Mouse (Mus musculus) forebrain, postnatal 0 days (tissue): ENCODE measurements around the gene Mansc1. TPM values are rescaled to one million over a fixed set of nuclear protein-coding genes. Genes with fewer than 3 reads are reported as not detected.

Experiments used
- ATAC-seq: fragments of 200-750 bp; cut with Nextera tagmentation; 2 replicates; pipeline ENCODE4 v1.8.0; 2017; ENCODE audit warnings: mild to moderate bottlenecking, moderate library complexity
- DNase-seq: peaks from one replicate; pipeline ENCODE4 v3.0.0-alpha.2; 2015
- H3K27ac ChIP-seq: fragments of 300-500 bp; sonication (generic); 2 replicates; pipeline ENCODE4 v1.5.1; 2014; ENCODE audit warnings: low read depth, mild to moderate bottlenecking, antibody characterized with exemption, low read length, moderate library complexity, mixed read lengths
- H3K27me3 ChIP-seq: fragments of 300-500 bp; sonication (generic); 2 replicates; pipeline ENCODE4 v1.6.1; 2014; ENCODE audit warnings: mild to moderate bottlenecking, low read length, mixed read lengths; ENCODE audit not compliant: insufficient read depth
- H3K36me3 ChIP-seq: fragments of 300-500 bp; sonication (generic); 2 replicates; pipeline ENCODE4 v1.6.1; 2014; ENCODE audit warnings: mild to moderate bottlenecking, moderate library complexity; ENCODE audit not compliant: insufficient read depth
- H3K4me1 ChIP-seq: fragments of 300-500 bp; sonication (generic); 2 replicates; pipeline ENCODE4 v1.6.1; 2014; ENCODE audit warnings: antibody characterized with exemption; ENCODE audit not compliant: insufficient read depth
- H3K4me2 ChIP-seq: fragments of 300-500 bp; sonication (generic); 2 replicates; pipeline ENCODE4 v1.6.1; 2014; ENCODE audit warnings: low read depth, mild to moderate bottlenecking, moderate library complexity
- H3K4me3 ChIP-seq: fragments of 300-500 bp; sonication (generic); 2 replicates; pipeline ENCODE4 v1.5.1; 2014; ENCODE audit warnings: low read depth, low read length, mixed read lengths
- H3K9ac ChIP-seq: fragments of 300-500 bp; sonication (generic); 2 replicates; pipeline ENCODE4 v1.6.1; 2014; ENCODE audit warnings: mild to moderate bottlenecking
- H3K9me3 ChIP-seq: fragments of 300-500 bp; sonication (generic); 2 replicates; pipeline ENCODE4 v1.6.1; 2016; ENCODE audit warnings: low read length
- CTCF ChIP-seq: sonication (generic); IDR thresholded peaks from 2 replicates; pipeline ENCODE4 v1.5.1; 2016; ENCODE audit warnings: antibody characterized with exemption, control low read depth, low read depth
- WGBS: fragments of 180-500 bp; shearing (Covaris S2); extraction: QIAGEN DNeasy Blood & Tissue Kit; methylation state at CpG from one replicate; pipeline ENCODE4 v1.1.7; 2014; 5-methylcytosine and 5-hydroxymethylcytosine counted together
- polyA plus RNA-seq: library from polyadenylated mRNA; unstranded; fragments of >200 nt; fragmentation: Nextera tagmentation; extraction: Ambion mirVana; gene quantifications from 2 replicates; pipeline ENCODE4 v1.2.1, GENCODE M21; 2015
- total RNA-seq: library from RNA; depleted of rRNA; stranded (reverse); fragments of >200 nt; gene quantifications from 2 replicates; pipeline ENCODE4 v1.2.3, GENCODE M21; 2014

The Mansc1 gene
- total and polyA plus RNA-seq, 2 experiments from 2014 or later, result 1.9 to 2.8 TPM

DNA sequence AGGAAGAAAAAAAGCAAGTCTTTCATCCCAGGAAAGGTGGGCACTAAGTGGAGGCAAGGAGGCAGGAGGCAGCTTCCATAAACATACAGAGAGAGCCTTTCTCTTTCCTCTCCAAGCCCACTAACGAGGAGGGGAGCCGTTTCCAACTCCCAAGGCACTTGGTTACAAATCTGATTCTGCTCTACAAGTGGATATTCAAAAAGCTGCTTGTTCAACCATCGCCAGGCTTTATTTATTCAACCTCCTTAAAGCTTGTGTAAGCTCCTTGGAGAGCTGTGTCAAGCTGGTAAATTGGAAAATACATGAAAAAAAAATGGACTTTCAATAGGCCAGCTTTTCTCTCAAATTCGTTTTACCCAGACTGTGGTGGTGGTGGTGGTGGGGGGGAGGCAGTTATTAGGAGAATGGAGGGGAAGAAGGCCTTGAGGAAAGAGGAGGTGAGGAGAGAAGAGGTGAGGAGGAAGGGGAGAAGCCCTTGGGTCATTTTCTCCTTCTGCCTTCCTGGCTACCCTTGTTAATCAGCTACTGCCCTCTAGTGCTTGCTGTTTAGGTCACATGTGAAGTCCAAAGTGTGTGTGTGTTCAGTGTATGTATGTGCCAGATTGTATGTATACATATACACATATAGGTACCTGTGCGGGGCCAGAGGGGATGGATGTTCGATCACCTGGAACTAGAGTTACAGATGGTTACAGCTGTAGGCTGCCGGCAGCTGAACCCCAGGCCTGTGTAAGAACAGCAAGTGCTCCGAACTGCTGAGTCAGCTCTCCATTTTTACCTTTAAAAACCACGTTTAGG, 25.1 kb downstream of the Mansc1 start:
- Histone ChIP-seq H3K27me3 (no peaks in the 10 kb centered on the region), H3K27ac (no peak overlapping the region), H3K9me3 (no peaks in the 10 kb centered on the region), H3K9ac (no peak overlapping the region), H3K4me2 (no peak overlapping the region), H3K4me1 (no peaks in the 10 kb centered on the region), H3K36me3 (no peaks in the 10 kb centered on the region), H3K4me3 (no peak overlapping the region)
- 49% methylated on average over 9 of the region's 9 CpGs for WGBS
- peak; percentile 76 for TF ChIP-seq CTCF
- peak; percentile 33 for DNase-seq
- ATAC-seq, result peak; percentile 50; the same call in 1 of the 2 replicates

DNA sequence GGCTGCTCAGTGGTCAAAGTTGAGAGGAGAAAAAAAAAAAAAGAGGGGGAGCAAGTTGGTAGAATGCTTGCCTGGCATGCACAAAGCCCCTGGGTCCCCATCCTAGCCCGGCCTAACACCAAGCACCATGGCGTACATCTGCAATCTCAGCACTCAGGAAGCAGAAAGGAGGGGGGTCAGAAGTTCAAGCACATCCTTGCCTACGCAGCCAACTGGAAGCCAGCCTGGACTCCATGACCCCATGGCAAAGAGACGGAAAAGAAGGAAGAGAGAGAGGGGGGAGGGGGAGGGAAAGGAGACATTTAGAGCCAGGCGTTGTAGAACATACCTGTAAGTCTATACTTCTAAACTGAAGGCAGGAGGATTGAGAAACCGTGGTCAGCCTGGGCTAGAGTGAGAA, 25.7 kb downstream of the Mansc1 start:
- Histone ChIP-seq H3K4me1 (no peaks in the 10 kb centered on the region), H3K9me3 (no peaks in the 10 kb centered on the region), H3K9ac (no peak overlapping the region), H3K27ac (no peak overlapping the region), H3K4me3 (no peak overlapping the region), H3K36me3 (no peaks in the 10 kb centered on the region), H3K27me3 (no peaks in the 10 kb centered on the region), H3K4me2 (no peak overlapping the region)
- WGBS, result 66% methylated on average over 6 of the region's 6 CpGs
- no peak for DNase-seq
- TF ChIP-seq CTCF, result no peak
- ATAC-seq, result no peak

DNA sequence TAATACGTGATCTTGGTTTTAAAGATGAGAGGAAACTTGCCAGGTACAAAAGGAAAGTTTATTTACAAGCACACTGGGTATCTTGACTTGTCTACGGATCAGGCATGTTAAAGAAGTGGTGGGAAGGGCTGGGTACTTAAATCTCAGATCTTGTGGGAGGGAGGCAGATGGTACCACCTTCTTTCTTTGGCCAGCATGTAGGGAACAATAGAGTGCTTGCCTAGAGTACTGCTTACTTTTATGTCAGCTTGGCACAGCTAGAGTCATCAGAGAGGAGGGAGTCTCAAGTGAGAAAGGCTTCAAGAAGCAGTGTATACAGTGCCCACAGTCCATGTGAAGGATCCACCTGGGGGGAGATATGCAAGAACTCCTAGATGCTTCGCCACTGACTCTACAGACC, 27.1 kb downstream of the Mansc1 start:
- no peak for DNase-seq
- TF ChIP-seq CTCF, result no peak
- Histone ChIP-seq H3K27me3 (no peaks in the 10 kb centered on the region), H3K9ac (no peak overlapping the region), H3K27ac (no peak overlapping the region), H3K4me1 (no peaks in the 10 kb centered on the region), H3K4me3 (no peak overlapping the region), H3K4me2 (no peak overlapping the region), H3K36me3 (no peaks in the 10 kb centered on the region), H3K9me3 (no peaks in the 10 kb centered on the region)
- 83% methylated on average over 3 of the region's 3 CpGs for WGBS
- no peak for ATAC-seq

DNA sequence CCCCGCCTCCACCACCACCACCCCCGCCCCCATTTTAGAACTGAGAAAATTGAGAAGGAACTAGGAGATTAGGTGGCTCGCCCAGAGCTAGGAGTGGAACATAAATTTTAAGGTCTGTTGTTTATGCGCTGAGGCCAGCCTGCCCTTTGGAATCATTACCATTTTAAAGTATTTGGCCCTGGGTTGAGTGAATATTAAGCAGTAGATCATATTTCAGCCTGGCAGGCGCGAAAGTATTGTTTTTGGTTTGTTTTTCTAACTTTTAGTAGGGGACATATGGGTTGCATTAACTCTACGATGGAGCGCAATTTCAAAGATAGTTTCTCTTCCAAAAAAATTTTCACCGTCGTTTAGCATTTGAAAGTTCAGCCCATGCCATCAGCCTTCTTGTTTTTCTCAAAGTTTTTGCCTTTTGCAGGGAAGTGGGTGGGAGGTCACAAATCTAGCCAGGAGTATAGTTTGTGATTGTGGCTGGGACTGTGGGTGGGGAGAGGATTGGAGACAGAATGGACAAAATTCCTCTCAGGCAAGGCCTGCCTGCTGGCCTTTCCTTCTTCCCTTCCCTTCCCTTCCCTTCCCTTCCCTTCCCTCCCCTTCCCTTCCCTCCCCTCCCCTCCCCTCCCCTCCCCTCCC, 29.8 kb downstream of the Mansc1 start:
- no peak for TF ChIP-seq CTCF
- Histone ChIP-seq H3K9ac (no peak overlapping the region), H3K4me3 (no peak overlapping the region), H3K4me1 (no peaks in the 10 kb centered on the region), H3K9me3 (no peaks in the 10 kb centered on the region), H3K27ac (no peak overlapping the region), H3K36me3 (no peaks in the 10 kb centered on the region), H3K4me2 (no peak overlapping the region), H3K27me3 (no peaks in the 10 kb centered on the region)
- ATAC-seq (no peak), DNase-seq (no peak)
- WGBS, result 59% methylated on average over 10 of the region's 10 CpGs

DNA sequence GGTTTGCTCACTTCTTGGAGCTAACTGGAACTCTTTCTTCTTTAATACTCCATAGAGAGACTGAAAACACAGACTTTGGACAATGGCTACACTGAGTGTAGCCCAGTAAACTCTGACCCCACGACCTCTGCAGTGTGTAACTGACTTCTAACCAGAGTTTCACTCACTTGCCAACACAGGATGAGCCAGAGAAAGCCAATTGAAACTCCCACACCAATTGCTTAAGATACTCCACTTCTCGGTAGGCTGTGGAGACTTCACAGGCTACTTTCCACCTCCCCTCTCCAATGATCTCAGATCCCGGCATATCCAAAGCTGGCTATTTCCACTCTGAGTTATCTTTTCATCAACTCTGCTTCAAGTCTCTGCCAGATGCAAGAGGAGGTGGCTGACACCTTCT, 30.5 kb downstream of the Mansc1 start:
- Histone ChIP-seq H3K4me3 (no peak overlapping the region), H3K4me2 (no peak overlapping the region), H3K4me1 (no peaks in the 10 kb centered on the region), H3K36me3 (no peaks in the 10 kb centered on the region), H3K27ac (no peak overlapping the region), H3K9me3 (no peaks in the 10 kb centered on the region), H3K27me3 (no peaks in the 10 kb centered on the region), H3K9ac (no peak overlapping the region)
- DNase-seq (no peak), ATAC-seq (no peak)
- 64% methylated on average over 3 of the region's 3 CpGs for WGBS
- TF ChIP-seq CTCF, result no peak

DNA sequence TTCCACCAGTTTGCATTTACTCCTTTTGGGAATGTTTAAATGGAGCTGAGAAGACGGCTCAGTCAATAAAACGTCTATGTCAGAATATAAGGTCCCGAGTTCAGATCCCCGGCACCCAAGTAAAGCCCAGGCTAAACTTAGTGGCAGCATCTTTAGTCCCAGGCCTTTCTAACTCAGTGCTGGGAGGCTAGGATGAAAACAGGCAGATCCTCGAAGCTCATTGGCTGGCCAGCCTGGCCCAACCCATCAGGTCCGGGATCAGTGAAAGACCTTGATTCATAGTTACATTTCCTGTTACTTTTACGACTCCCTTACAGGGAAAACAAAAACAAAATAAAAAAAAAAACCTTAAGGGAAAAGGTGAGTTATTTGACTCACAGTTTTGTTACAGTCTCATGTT, 31.2 kb downstream of the Mansc1 start:
- no peaks in the 10 kb centered on the region for H3K4me1 ChIP-seq
- no peak overlapping the region for H3K9ac ChIP-seq
- H3K4me3 ChIP-seq, result no peak overlapping the region
- no peak overlapping the region for H3K27ac ChIP-seq
- 60% methylated on average over 7 of the region's 7 CpGs for WGBS
- H3K9me3 ChIP-seq, result no peaks in the 10 kb centered on the region
- no peak overlapping the region for H3K4me2 ChIP-seq
- no peaks in the 10 kb centered on the region for H3K27me3 ChIP-seq
- ATAC-seq (no peak), DNase-seq (no peak)
- no peak for TF ChIP-seq CTCF
- no peaks in the 10 kb centered on the region for H3K36me3 ChIP-seq

DNA sequence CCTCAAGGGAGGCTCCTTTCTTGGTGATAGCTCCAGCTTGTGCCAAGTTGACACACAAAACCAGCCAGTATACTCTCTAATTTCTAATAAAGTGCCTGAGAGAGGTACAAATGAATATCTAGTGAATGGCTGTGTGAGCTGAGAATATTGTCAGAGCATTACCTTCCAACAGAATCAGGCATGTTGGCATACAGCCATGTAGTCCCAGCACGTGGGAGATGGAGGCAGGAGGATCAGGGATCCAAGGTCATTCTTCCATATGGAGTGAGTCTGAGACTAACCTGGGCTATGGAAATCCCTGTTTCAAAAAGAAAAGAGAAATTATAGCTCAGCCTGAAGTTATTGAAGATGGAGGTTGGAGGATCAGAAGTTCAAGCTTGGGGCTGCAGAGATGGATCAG, 33.0 kb downstream of the Mansc1 start:
- Histone ChIP-seq H3K4me3 (no peak overlapping the region), H3K36me3 (no peaks in the 10 kb centered on the region), H3K9me3 (no peaks in the 10 kb centered on the region), H3K4me1 (no peaks in the 10 kb centered on the region), H3K9ac (no peak overlapping the region), H3K4me2 (no peak overlapping the region), H3K27me3 (no peaks in the 10 kb centered on the region), H3K27ac (no peak overlapping the region)
- no peak for ATAC-seq
- DNase-seq, result no peak
- WGBS, result 57% methylated on average over 1 of the region's 1 CpGs
- no peak for TF ChIP-seq CTCF
